Mouse (Mus musculus) stomach, postnatal 0 days (tissue): ENCODE results near the gene Zc3h6.

Source experiments
- CTCF ChIP-seq: IDR thresholded peaks from 2 replicates; pipeline ENCODE4 v1.5.1; 2016; ENCODE audit warnings: antibody characterized with exemption, low read depth, mild to moderate bottlenecking, moderate library complexity
- EP300 ChIP-seq: optimal IDR thresholded peaks from 2 replicates; pipeline ENCODE3; 2016; ENCODE audit warnings: antibody characterized with exemption

DNA sequence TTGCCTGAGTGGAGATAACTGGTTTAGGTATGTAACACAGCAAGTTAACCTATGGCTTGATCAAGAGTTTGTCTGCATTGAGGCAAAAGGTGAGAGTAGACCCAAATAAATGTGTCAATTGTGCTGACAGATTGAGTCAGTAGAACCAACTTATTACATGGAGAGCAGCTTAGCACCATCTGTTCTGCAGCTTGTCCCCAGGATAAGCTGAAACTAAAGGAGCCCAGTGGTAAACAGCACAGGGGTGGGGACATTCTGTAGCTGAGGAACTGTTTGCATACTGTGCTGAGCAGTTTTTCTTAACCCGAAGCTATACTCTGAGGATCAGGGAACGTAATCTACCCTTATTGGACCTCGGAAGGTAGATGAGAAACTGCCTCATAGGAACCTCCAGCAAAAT lies 17.5 kb downstream of the Zc3h6 start:
- no peak for TF ChIP-seq CTCF
- no peak for TF ChIP-seq EP300
